Mouse (Mus musculus): ENCODE data around the gene Fam69b. TPM values are rescaled to one million over a fixed set of nuclear protein-coding genes. Genes with fewer than 3 reads are reported as not detected.

Fam69b gene
- polyA plus RNA-seq, 1 experiment from 2014 or later, result 12.2 TPM

DNA sequence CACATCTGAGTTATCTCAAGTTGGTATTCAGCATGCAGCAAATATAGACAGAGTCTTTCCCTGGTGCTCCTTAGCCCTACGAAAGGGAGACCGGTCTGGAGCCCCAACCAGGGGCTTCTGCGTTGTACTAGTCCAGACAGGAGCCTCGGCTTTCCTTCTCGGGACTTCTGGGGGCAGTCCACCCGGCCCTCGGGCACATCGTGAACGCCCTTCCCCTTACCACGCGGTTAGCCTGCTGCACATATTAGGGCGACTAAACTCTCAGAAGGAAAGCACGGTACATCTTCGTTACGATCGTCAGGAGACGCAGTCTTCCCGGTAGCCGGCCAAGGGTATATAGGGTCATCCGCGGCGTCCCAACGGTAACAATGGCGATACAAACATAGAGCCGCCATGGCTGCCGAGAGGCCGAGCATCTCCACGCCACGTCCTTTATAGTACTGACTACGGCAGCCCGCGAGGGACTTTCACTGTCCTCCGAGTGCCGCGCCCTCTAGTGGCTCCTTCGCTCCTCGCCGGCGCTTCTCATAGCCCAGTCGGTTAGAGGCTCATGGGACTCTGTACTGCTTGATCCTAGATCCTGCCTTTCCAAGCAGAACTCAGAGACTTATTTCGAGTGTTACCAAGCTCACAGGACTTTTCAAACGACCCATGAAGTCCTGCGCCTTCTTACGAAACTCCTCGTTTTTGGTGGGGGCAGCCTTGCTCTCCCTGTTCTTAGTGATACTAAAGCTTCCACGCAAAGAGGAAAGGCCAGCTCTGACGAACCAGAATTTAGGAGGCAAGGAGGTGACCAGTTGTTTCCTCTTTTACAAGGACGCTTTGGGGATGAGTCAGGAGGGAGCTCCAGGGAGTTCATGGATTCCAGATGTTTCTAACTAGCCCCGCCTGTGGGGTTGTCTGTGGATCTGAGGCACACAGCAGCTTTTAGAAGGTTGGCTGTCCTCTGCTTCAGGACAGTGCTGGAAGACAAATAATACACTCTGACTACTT lies 11.9 kb downstream of the Fam69b start:
- Histone ChIP-seq H3K4me2 (peak overlapping the region; percentile 85), H3K27ac (peak overlapping the region; percentile 79), H3K27me3 (no peaks in the 10 kb centered on the region), H3K4me3 (peak overlapping the region; percentile 90), H3K4me1 (replicated peaks) (peaks cover 31% of the 10 kb centered on the region), H3K36me3 (peaks cover 31% of the 10 kb centered on the region), H3K9ac (peak overlapping the region; percentile 90), H3K9me3 (replicated peaks) (no peaks in the 10 kb centered on the region)
- peak; percentile 82 for ATAC-seq (replicated peaks; ENCODE audit: insufficient number of reproducible peaks, insufficient read depth, low FRiP score, low read depth)
- 5% methylated on average over 49 of the region's 49 CpGs for WGBS

DNA sequence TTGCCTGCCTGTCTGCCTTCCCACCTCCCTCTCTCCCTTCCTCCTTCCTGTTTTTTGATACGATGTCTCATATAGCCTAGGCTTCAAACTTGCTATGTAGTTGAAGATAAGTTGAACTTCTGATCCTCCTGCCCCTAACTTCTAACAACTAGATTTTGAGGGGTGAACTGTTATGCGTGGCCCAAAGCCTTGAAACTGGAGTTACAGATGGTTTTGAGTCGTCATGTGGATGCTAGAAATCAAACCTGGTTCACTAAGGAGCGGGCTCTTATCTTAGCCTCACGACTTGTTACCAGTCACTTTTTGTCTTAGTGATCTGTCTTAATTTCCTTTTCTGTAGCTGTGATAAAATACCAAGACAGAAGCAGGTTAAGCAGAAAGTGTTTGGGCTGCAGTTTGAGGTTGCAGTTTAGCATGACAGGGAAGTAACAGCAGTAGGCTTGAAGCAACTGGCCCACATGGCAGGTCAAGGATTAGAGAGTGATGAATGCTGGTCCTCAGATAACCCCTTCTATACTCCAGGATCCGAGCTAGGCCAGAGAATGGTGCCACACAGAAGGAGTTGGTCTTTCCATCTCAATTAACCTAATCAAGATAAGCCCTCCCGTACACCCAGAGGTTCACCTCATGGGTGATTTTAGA lies 12.9 kb downstream of the Fam69b start:
- Histone ChIP-seq H3K9ac (no peak overlapping the region), H3K4me1 (replicated peaks) (peaks cover 27% of the 10 kb centered on the region), H3K36me3 (peaks cover 21% of the 10 kb centered on the region), H3K27ac (no peak overlapping the region), H3K9me3 (replicated peaks) (no peaks in the 10 kb centered on the region), H3K4me2 (no peak overlapping the region), H3K4me3 (no peak overlapping the region), H3K27me3 (no peaks in the 10 kb centered on the region)
- no peak for ATAC-seq (replicated peaks; ENCODE audit: insufficient number of reproducible peaks, insufficient read depth, low FRiP score, low read depth)
- 64% methylated on average over 7 of the region's 7 CpGs for WGBS

DNA sequence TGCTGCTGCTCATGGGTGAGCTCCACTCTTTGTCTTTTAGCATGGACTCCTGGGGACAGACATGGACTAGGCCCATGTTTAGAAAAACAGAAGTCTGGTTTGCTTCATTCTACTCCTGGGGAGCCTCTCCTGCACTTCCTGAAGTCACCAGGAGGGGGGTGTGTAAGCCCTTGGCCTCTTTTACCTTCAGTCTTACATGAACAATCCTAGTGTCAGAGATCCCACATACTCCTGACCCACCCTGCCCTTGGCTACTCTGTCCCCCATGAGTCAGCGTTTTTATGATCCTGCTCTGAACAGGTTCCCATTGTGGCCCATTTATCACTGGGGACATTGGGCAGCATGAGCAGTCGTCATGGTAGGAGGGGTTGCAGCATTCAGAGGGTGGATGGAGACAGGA lies 15.7 kb downstream of the Fam69b start:
- no peaks in the 10 kb centered on the region for H3K27me3 ChIP-seq
- 57% methylated on average over 2 of the region's 2 CpGs for WGBS

DNA sequence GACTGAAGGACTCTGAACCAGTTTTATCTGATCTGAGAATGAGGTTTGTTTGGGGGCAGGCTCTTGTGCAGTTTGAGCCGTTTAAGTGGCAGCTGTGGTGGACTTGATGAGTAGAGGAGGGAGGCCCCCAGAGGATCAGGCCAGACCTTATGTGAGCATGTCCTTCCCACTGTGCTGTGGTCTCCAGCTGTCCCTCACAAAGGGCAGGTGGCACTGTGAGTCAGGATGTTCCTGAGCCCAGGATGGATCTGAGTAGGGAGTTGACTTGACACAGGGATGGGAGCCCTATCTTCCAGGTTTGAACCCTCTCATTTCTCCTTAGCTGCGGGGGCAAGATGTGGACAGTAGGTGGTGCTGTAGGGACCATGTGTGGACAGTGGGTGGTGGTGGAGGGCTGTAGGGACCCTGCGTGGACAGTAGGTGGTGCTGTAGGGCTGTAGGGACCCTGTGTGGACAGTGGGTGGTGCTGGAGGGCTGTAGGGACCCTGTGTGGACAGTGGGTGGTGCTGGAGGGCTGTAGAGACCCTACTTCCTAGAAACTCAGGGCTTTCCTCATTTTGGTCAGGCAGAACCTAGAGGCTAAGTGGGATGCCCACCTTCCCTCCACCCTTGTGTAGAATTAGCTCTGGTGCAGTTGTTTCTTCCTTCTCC lies 18.5 kb downstream of the Fam69b start:
- ATAC-seq (replicated peaks; ENCODE audit: insufficient number of reproducible peaks, insufficient read depth, low FRiP score, low read depth), result peak; percentile 95

More for the DNA sequence above, 15.7 kb downstream of the Fam69b start:
- Histone ChIP-seq H3K36me3 (no peaks in the 10 kb centered on the region), H3K4me3 (no peak overlapping the region), H3K27ac (no peak overlapping the region), H3K9ac (no peak overlapping the region), H3K4me2 (no peak overlapping the region), H3K9me3 (replicated peaks) (no peaks in the 10 kb centered on the region), H3K4me1 (replicated peaks) (peaks cover 10% of the 10 kb centered on the region)
- ATAC-seq (replicated peaks; ENCODE audit: insufficient number of reproducible peaks, insufficient read depth, low FRiP score, low read depth), result no peak

DNA sequence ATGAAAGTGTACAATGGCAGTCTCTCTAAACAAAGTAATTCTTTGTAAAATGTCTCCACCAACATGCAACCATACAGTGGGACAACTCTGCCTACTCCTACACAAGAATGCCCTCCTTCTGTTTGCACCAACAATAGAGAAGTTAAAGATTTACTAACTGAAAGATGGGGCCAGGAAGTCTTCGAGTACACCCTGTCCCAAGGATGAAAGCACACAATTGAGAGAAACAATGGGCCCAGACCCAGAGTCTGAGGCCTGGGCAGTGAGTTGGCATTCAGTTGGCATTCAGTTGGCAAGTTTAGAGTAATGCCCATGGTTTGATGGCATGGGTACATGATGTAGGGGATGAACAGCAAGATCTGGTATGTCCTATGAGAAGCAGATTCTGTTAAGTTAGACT lies 26.4 kb downstream of the Fam69b start:
- Histone ChIP-seq H3K4me1 (replicated peaks) (no peaks in the 10 kb centered on the region), H3K4me3 (no peak overlapping the region), H3K9me3 (replicated peaks) (no peaks in the 10 kb centered on the region), H3K4me2 (no peak overlapping the region), H3K36me3 (no peaks in the 10 kb centered on the region), H3K9ac (no peak overlapping the region), H3K27ac (no peak overlapping the region), H3K27me3 (no peaks in the 10 kb centered on the region)
- no peak for ATAC-seq (replicated peaks; ENCODE audit: insufficient number of reproducible peaks, insufficient read depth, low FRiP score, low read depth)
- 60% methylated on average over 1 of the region's 1 CpGs for WGBS

More for the DNA sequence above, 18.5 kb downstream of the Fam69b start:
- Histone ChIP-seq H3K36me3 (no peaks in the 10 kb centered on the region), H3K27ac (no peak overlapping the region), H3K4me1 (replicated peaks) (no peaks in the 10 kb centered on the region), H3K4me2 (no peak overlapping the region), H3K27me3 (no peaks in the 10 kb centered on the region), H3K9ac (no peak overlapping the region), H3K4me3 (no peak overlapping the region), H3K9me3 (replicated peaks) (no peaks in the 10 kb centered on the region)
- WGBS, result 11% methylated on average over 3 of the region's 3 CpGs

DNA sequence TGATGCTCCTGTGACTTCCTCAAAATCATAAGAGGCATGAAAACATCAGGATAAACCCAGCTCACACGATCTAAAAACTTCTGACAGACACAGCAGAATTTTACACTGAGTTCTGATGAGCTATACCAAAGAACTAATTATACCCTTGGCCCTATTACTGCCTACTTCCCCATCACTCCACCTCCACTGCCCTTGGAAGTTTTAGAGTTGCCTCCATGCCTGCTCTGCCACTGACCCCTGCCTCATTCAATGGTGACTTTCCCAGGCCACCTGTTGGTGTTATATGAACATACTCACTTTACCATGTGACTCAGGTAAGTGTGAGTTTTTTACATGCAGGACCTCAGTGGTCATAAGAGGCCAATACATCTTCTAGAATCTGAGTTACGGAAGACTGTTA lies 29.2 kb downstream of the Fam69b start:
- WGBS, result 82% methylated on average over 2 of the region's 2 CpGs
- no peaks in the 10 kb centered on the region for H3K9me3 ChIP-seq (replicated peaks)
- H3K4me3 ChIP-seq, result no peak overlapping the region
- peaks cover 8% of the 10 kb centered on the region for H3K4me1 ChIP-seq (replicated peaks)
- no peak overlapping the region for H3K27ac ChIP-seq
- no peaks in the 10 kb centered on the region for H3K36me3 ChIP-seq
- no peak overlapping the region for H3K4me2 ChIP-seq
- no peak overlapping the region for H3K9ac ChIP-seq
- H3K27me3 ChIP-seq, result no peaks in the 10 kb centered on the region
- no peak for ATAC-seq (replicated peaks; ENCODE audit: insufficient number of reproducible peaks, insufficient read depth, low FRiP score, low read depth)

DNA sequence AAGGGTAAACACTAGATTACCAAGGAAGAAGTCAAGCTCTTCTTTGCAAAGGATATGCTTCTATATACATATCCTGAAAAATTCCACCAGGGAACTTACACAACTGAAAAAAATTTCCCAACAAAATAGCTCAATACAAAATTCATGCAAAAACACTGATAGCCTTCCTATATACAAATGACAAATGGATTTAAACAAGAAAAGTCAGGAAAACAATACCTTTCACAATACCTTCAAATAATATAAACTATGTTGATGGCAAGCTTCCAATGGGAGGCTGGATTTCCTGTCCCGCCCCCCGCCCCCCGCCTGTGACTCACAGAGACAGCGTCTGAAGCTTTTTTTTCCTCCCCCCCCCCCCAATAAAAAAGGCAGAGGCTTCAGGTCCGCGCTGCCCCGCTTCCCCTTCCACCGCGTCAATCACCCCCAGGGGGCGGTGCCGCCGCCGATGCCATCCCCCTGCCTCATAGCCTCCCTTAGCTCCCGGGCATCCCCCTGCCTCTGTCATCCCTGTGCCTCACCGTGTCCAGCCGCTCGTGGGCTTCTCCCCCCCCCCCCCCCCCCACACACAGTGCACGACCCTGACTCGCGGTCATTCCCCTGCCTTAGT lies 33.0 kb downstream of the Fam69b start:
- Histone ChIP-seq H3K9ac (no peak overlapping the region), H3K4me1 (replicated peaks) (peaks cover 11% of the 10 kb centered on the region), H3K4me3 (peak overlapping the region; percentile 38), H3K4me2 (peak overlapping the region; percentile 70), H3K9me3 (replicated peaks) (no peaks in the 10 kb centered on the region), H3K36me3 (no peaks in the 10 kb centered on the region), H3K27me3 (no peaks in the 10 kb centered on the region), H3K27ac (no peak overlapping the region)
- no peak for ATAC-seq (replicated peaks; ENCODE audit: insufficient number of reproducible peaks, insufficient read depth, low FRiP score, low read depth)
- 3% methylated on average over 15 of the region's 20 CpGs for WGBS

DNA sequence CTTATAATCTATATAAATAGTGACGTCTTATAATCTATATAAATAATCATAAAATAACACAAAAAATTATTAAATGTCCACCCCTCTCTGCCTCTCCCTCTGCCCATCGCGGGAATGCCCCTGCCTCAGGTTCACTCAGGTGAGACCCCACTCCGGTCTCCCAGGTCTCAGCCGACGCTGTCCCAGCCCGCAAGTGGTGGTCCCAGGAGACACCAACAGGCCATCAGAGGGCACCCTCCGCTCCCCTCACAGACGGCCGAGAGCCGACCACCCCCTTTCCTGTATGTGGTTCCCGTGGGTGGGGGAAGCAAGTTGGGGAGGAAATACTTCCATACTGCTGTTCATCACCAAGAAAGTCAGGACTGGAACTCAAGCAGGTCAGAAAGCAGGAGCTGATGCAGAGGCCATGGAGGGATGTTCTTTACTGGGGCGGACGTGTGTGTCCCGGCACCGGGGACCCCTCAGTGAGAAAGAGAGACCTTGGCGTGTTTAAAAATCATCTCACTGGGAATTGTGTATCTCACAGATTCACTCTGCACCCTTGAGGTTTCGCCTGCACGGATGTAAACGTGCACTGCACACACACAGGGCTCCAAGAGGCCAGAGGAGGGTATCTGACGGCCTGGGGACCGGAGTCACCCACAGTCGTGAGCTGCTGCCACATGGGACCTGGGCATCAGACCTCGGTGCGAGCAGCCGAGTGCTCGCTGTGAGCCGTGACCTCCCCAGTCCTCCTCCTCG lies 33.7 kb downstream of the Fam69b start:
- Histone ChIP-seq H3K9me3 (replicated peaks) (no peaks in the 10 kb centered on the region), H3K27ac (no peak overlapping the region), H3K4me3 (peak overlapping the region; percentile 38), H3K4me1 (replicated peaks) (peaks cover 11% of the 10 kb centered on the region), H3K27me3 (no peaks in the 10 kb centered on the region), H3K9ac (no peak overlapping the region), H3K36me3 (no peaks in the 10 kb centered on the region), H3K4me2 (peak overlapping the region; percentile 70)
- ATAC-seq (replicated peaks; ENCODE audit: insufficient number of reproducible peaks, insufficient read depth, low FRiP score, low read depth), result no peak
- WGBS, result 40% methylated on average over 29 of the region's 29 CpGs

DNA sequence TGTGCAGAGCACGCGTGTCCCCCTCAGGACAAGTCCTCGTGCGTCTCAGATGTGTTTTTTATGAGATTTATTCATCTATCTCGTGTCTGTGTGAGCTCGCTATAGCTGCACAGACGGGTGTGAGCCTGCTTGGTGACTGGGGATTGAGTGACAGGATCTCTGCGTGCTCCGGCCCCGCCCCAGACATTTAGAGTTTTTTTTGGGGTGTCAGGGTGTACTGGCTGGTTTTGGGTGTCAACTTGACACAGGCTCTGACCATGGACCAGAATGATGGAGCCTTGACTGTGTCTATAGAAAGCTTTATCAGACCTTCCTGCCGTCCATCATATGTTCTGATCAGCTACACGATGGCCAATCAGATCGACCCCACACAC lies 34.2 kb downstream of the Fam69b start:
- no peaks in the 10 kb centered on the region for H3K27me3 ChIP-seq
- no peaks in the 10 kb centered on the region for H3K9me3 ChIP-seq (replicated peaks)
- H3K4me2 ChIP-seq, result no peak overlapping the region
- H3K27ac ChIP-seq, result no peak overlapping the region
- no peak overlapping the region for H3K4me3 ChIP-seq
- no peak overlapping the region for H3K9ac ChIP-seq
- peaks cover 11% of the 10 kb centered on the region for H3K4me1 ChIP-seq (replicated peaks)
- ATAC-seq (replicated peaks; ENCODE audit: insufficient number of reproducible peaks, insufficient read depth, low FRiP score, low read depth), result no peak
- WGBS, result 78% methylated on average over 13 of the region's 13 CpGs
- no peaks in the 10 kb centered on the region for H3K36me3 ChIP-seq

DNA sequence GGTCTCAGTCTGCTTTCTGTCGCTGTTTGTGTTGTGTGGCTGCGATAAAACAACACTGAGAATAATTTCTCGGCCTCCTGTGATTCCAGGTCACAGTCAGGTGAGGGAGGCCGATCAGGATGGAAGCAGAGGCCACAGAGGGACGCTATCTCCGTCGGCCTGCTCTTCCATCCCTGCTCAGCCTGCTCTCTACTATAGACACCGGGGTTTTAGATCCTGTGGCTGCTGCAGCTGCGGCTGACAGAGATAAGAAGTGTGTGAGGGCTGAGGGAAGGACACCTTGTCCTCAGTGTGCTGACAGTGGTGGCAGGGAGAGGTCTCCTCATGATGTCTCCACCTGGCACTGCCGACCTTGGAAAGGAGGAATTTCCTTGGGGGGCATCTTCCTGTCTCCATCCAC lies 34.9 kb downstream of the Fam69b start:
- Histone ChIP-seq H3K9me3 (replicated peaks) (no peaks in the 10 kb centered on the region), H3K4me3 (no peak overlapping the region), H3K27me3 (no peaks in the 10 kb centered on the region), H3K4me2 (no peak overlapping the region), H3K4me1 (replicated peaks) (peaks cover 11% of the 10 kb centered on the region), H3K36me3 (no peaks in the 10 kb centered on the region), H3K27ac (no peak overlapping the region), H3K9ac (no peak overlapping the region)
- ATAC-seq (replicated peaks; ENCODE audit: insufficient number of reproducible peaks, insufficient read depth, low FRiP score, low read depth), result 0 out of 2 replicates have a peak, but pooled peaks have one; percentile 10
- 46% methylated on average over 10 of the region's 10 CpGs for WGBS
